ENCODE assay signal across 27 mouse cellular contexts in genomic region chr9:99485144-99485543, GRCm38 (mm10). TPM values are rescaled to one million over a fixed set of nuclear protein-coding genes. Genes with fewer than 3 reads are reported as not detected.
DNase-seq lines count a peak whose midpoint lies in the region; ATAC-seq and TF ChIP-seq lines count a peak whose summit lies in the region.
"Had no signal": no experiment of that assay in that cellular context is flagged by ENCODE, and none has a peak within 500 bp of the region (broad histone marks: within the 10 kb centered on the region; RNA-seq: fewer than 3 reads in every experiment).

No protein-coding gene starts in this region.

- H3K9me3 ChIP-seq in MEL (replicated peaks; ENCODE audit: insufficient read depth, low read length): no peaks in the 10 kb centered on the region
- H3K9me3 ChIP-seq in liver, embryonic 11.5 days (ENCODE audit: control insufficient read depth, low read length): no peaks in the 10 kb centered on the region
- H3K9me3 ChIP-seq in liver, postnatal 0 days (ENCODE audit: low read length): no peaks in the 10 kb centered on the region
- no peaks in the 10 kb centered on the region for H3K9me3 ChIP-seq in stomach, postnatal 0 days (ENCODE audit: control insufficient read depth, low read length)
- H3K9me3 ChIP-seq: embryonic facial prominence, embryonic 12.5 days; forebrain, embryonic 13.5 days; kidney, embryonic 15.5 days; lung, embryonic 15.5 days had no signal

- no peak for TF ChIP-seq POLR2A in MEL (IDR thresholded peaks at IDR 0.05; ENCODE audit: control insufficient read depth in 1 of 2, insufficient read depth in 1 of 2, low read depth in 1 of 2, low read length in 2 of 2, poor library complexity in 1 of 2)

- peaks cover 2 to 18% of the 10 kb centered on the region in 2 experiments; a peak in 3 of 4 replicates for H3K36me3 ChIP-seq in MEL (ENCODE audit: control insufficient read depth in 1 of 2, insufficient read depth in 2 of 2, low read length in 2 of 2)
- H3K36me3 ChIP-seq in liver, embryonic 11.5 days (ENCODE audit: control insufficient read depth, insufficient read depth, low read length): peaks cover 18% of the 10 kb centered on the region
- H3K36me3 ChIP-seq in liver, postnatal 0 days (replicated peaks; ENCODE audit: insufficient read depth, low read length): peaks cover 27% of the 10 kb centered on the region
- peaks cover 8% of the 10 kb centered on the region; the same call in 1 of the 2 replicates for H3K36me3 ChIP-seq in stomach, postnatal 0 days (ENCODE audit: control insufficient read depth, insufficient read depth, low read length)

- H3K9ac ChIP-seq in MEL (ENCODE audit: control insufficient read depth, low read depth, low read length, poor library complexity, severe bottlenecking): peak overlapping the region; percentile 19
- no peak overlapping the region for H3K9ac ChIP-seq in liver, embryonic 11.5 days (ENCODE audit: low read depth, low read length)
- H3K9ac ChIP-seq in liver, postnatal 0 days (replicated peaks): no peak overlapping the region
- H3K9ac ChIP-seq in stomach, postnatal 0 days (ENCODE audit: low read length): no peak overlapping the region
- H3K9ac ChIP-seq: embryonic facial prominence, embryonic 12.5 days; forebrain, embryonic 13.5 days; kidney, embryonic 15.5 days; lung, embryonic 15.5 days had no signal

- DNase-seq in MEL (ENCODE audit: low read depth, low spot score): peak; percentile 86
- DNase-seq in c-Kit-positive CD71-positive TER-119-negative erythroid progenitor cells, embryonic 14.5 days (ENCODE audit: low read depth): peak; percentile 49
- DNase-seq in liver, embryonic 11.5 days (ENCODE audit: low spot score): no peak
- DNase-seq in liver, postnatal 0 days: no peak
- DNase-seq in urinary bladder, postnatal 14 days (ENCODE audit: low spot score): no peak
- DNase-seq in stomach, postnatal 0 days (ENCODE audit: low spot score): no peak
- no peak for DNase-seq in layer of hippocampus, postnatal 14 days (ENCODE audit: low spot score in 2 of 2)
- no peak for DNase-seq in gastrocnemius, adult 8-10 months (ENCODE audit: low spot score in 2 of 2)
- DNase-seq: adrenal gland, postnatal 10 days; cerebellum, adult 11 months; cerebellum, postnatal 14 days; gastrocnemius, adult 2 months; kidney, adult 11 months; kidney, postnatal 36 days; lung, postnatal 4 days; right cerebral cortex, adult 18-20 months had no signal

- TF ChIP-seq CTCF in MEL (IDR thresholded peaks at IDR 0.05 in 2 of 3, conservative IDR thresholded peaks at IDR 0.05 in 1 of 3; ENCODE audit: control insufficient read depth in 1 of 3, insufficient read depth in 1 of 3, low read depth in 2 of 3, low read length in 3 of 3, poor library complexity in 1 of 3, severe bottlenecking in 1 of 3): no peak
- no peak for TF ChIP-seq CTCF in liver, postnatal 0 days (IDR thresholded peaks at IDR 0.05; ENCODE audit: low read depth)
- TF ChIP-seq CTCF in stomach, postnatal 0 days (IDR thresholded peaks at IDR 0.05; ENCODE audit: low read depth): no peak

- no peaks in the 10 kb centered on the region for H3K27me3 ChIP-seq in MEL (ENCODE audit: control insufficient read depth in 1 of 2, insufficient read depth in 2 of 2, low read length in 2 of 2)
- no peaks in the 10 kb centered on the region for H3K27me3 ChIP-seq in liver, embryonic 11.5 days (replicated peaks; ENCODE audit: control insufficient read depth, insufficient read depth, low read length)
- H3K27me3 ChIP-seq in liver, postnatal 0 days (ENCODE audit: insufficient read depth, low read length): no peaks in the 10 kb centered on the region
- H3K27me3 ChIP-seq in stomach, postnatal 0 days (ENCODE audit: control insufficient read depth, insufficient read depth, low read length): no peaks in the 10 kb centered on the region
- H3K27me3 ChIP-seq: embryonic facial prominence, embryonic 12.5 days; forebrain, embryonic 13.5 days; kidney, embryonic 15.5 days; lung, embryonic 15.5 days had no signal

- H3K27ac ChIP-seq in MEL (ENCODE audit: control insufficient read depth, low read depth, low read length): peak overlapping the region; percentile 56
- H3K27ac ChIP-seq in liver, embryonic 11.5 days (ENCODE audit: low read depth, low read length): no peak overlapping the region
- no peak overlapping the region for H3K27ac ChIP-seq in liver, postnatal 0 days (ENCODE audit: low read depth)
- H3K27ac ChIP-seq in stomach, postnatal 0 days (replicated peaks): no peak overlapping the region
- H3K27ac ChIP-seq: embryonic facial prominence, embryonic 12.5 days; forebrain, embryonic 13.5 days; gastrocnemius, adult 2 months; kidney, embryonic 15.5 days; lung, embryonic 15.5 days had no signal

- 75% methylated on average over 4 of the region's 4 CpGs for WGBS in liver, embryonic 11.5 days
- 81% methylated on average over 4 of the region's 4 CpGs for WGBS in liver, postnatal 0 days (ENCODE audit: insufficient replicate concordance)
- WGBS in stomach, postnatal 0 days: 96% methylated on average over 4 of the region's 4 CpGs

- H3K4me3 ChIP-seq in MEL (ENCODE audit: control insufficient read depth in 1 of 2, insufficient read depth in 1 of 2, low read depth in 2 of 2, low read length in 2 of 2): peak overlapping the region; percentile 10 to 36; a peak in 2 of 4 replicates
- no peak overlapping the region for H3K4me3 ChIP-seq in liver, embryonic 11.5 days (ENCODE audit: low read depth, low read length)
- no peak overlapping the region for H3K4me3 ChIP-seq in liver, postnatal 0 days (ENCODE audit: low read depth, low read length)
- H3K4me3 ChIP-seq in stomach, postnatal 0 days (ENCODE audit: low read depth, low read length): no peak overlapping the region
- H3K4me3 ChIP-seq: embryonic facial prominence, embryonic 12.5 days; erythroblast, embryonic 14.5 days; forebrain, embryonic 13.5 days; gastrocnemius, adult 2 months; kidney, embryonic 15.5 days; lung, embryonic 15.5 days had no signal

- H3K79me2 ChIP-seq in MEL (ENCODE audit: control insufficient read depth, insufficient read depth, low read length, poor library complexity): no peaks in the 10 kb centered on the region

- TF ChIP-seq EP300 in MEL (IDR thresholded peaks at IDR 0.05; ENCODE audit: low read depth in 1 of 2, low read length in 2 of 2): peak; percentile 65 to 68; a peak in 2 of 4 replicates
- no peak; the same call in 1 of the 2 replicates for TF ChIP-seq EP300 in liver, postnatal 0 days (IDR thresholded peaks at IDR 0.05; ENCODE audit: low read depth)
- TF ChIP-seq EP300 in stomach, postnatal 0 days (optimal IDR thresholded peaks at IDR 0.05): no peak

- H3K4me2 ChIP-seq in liver, embryonic 11.5 days: no peak overlapping the region
- H3K4me2 ChIP-seq in liver, postnatal 0 days (ENCODE audit: low read depth, low read length): no peak overlapping the region
- no peak overlapping the region for H3K4me2 ChIP-seq in stomach, postnatal 0 days (replicated peaks; ENCODE audit: low read depth)
- H3K4me2 ChIP-seq: embryonic facial prominence, embryonic 12.5 days; forebrain, embryonic 13.5 days; heart, embryonic 11.5 days; kidney, embryonic 15.5 days; lung, embryonic 15.5 days; midbrain, embryonic 11.5 days had no signal

- peaks cover 10% of the 10 kb centered on the region in 2 experiments for H3K4me1 ChIP-seq in MEL (ENCODE audit: control insufficient read depth in 1 of 2, insufficient read depth in 2 of 2, low read length in 2 of 2)
- peaks cover 12% of the 10 kb centered on the region for H3K4me1 ChIP-seq in liver, embryonic 11.5 days (replicated peaks; ENCODE audit: control insufficient read depth, insufficient read depth, low read length)
- no peaks in the 10 kb centered on the region for H3K4me1 ChIP-seq in liver, postnatal 0 days (ENCODE audit: insufficient read depth)
- no peaks in the 10 kb centered on the region for H3K4me1 ChIP-seq in stomach, postnatal 0 days (replicated peaks; ENCODE audit: control insufficient read depth, insufficient read depth)
- H3K4me1 ChIP-seq: embryonic facial prominence, embryonic 12.5 days; kidney, embryonic 15.5 days; lung, embryonic 15.5 days had no signal

- ATAC-seq in liver, embryonic 11.5 days (replicated peaks; ENCODE audit: low FRiP score): peak; percentile 91
- peak; percentile 45; the same call in 1 of the 2 replicates for ATAC-seq in liver, postnatal 0 days
- no peak for ATAC-seq in stomach, postnatal 0 days (ENCODE audit: low FRiP score, low TSS enrichment)
- ATAC-seq: forebrain, embryonic 13.5 days had no signal

- no peak for TF ChIP-seq RAD21 in MEL (IDR thresholded peaks at IDR 0.05; ENCODE audit: low read depth, low read length)

TF ChIP-seq in MEL, 35 proteins besides CTCF, POLR2A, EP300 and RAD21 (continues in another document):
- TF ChIP-seq MAFK (IDR thresholded peaks at IDR 0.05; ENCODE audit: borderline replicate concordance, low read depth, low read length): no peak
- TF ChIP-seq GATA1 (IDR thresholded peaks at IDR 0.05; ENCODE audit: low read depth, low read length): peak; percentile 75
- no peak; the same call in 1 of the 2 replicates for TF ChIP-seq SMC3 (IDR thresholded peaks at IDR 0.05; ENCODE audit: low read depth, low read length)
- no peak for TF ChIP-seq MYC (IDR thresholded peaks at IDR 0.05; ENCODE audit: low read depth, low read length)
- no peak for TF ChIP-seq E2F4 (IDR thresholded peaks at IDR 0.05; ENCODE audit: borderline replicate concordance, low read depth, low read length)
- no peak for TF ChIP-seq MAX (IDR thresholded peaks at IDR 0.05; ENCODE audit: low read length)
- TF ChIP-seq GABPA (IDR thresholded peaks at IDR 0.05; ENCODE audit: low read depth, low read length): no peak
- TF ChIP-seq ETS1 (IDR thresholded peaks at IDR 0.05; ENCODE audit: low read depth, low read length): peak; percentile 47; the same call in 1 of the 2 replicates

RNA-seq across cellular contexts. Expression of gene Nme9, which starts 33.9 kb away (rescaled TPM):
- 0.52 and 0.92 TPM in 2 replicates for total RNA-seq in MEL (2012; rRNA removed)
- polyA plus RNA-seq in MEL (2012; ENCODE audit: insufficient read depth in 1 of 2, insufficient read length in 2 of 2, low read depth in 1 of 2, low replicate concordance in 2 of 2, missing spikeins in 1 of 2): under 1 TPM in 1 of 2 experiments, not detected in 1; 0.40 TPM
- not detected in 2 replicates for polyA plus RNA-seq in liver, embryonic 11.5 days (2014; fragmentation: Nextera tagmentation; extraction: Ambion mirVana)
- polyA plus RNA-seq in liver, postnatal 0 days (2015; fragmentation: Nextera tagmentation; extraction: Ambion mirVana): not detected in 2 replicates
- not detected in 2 replicates for polyA plus RNA-seq in stomach, postnatal 0 days (2015; fragmentation: Nextera tagmentation; extraction: Ambion mirVana)
- total RNA-seq in layer of hippocampus, postnatal 14 days (2021): 1 to 10 TPM in 1 of 2 experiments, under 1 TPM in 1; 0.64 to 1.1 TPM
- not detected for total RNA-seq in gastrocnemius, adult 8-10 months (2022)
- total RNA-seq: adrenal gland, postnatal 10 days; gastrocnemius, adult 2 months; left cerebral cortex, adult 18-20 months; left cerebral cortex, postnatal 36 days had no signal
- polyA plus RNA-seq: embryonic facial prominence, embryonic 12.5 days; erythroblast, embryonic 14.5 days; limb, embryonic 14.5 days; midbrain, embryonic 11.5 days; neural tube, embryonic 14.5 days had no signal

RNA-seq across cellular contexts. Expression of gene Mras, which starts 48.0 kb away (rescaled TPM):
- not detected in 2 replicates for total RNA-seq in MEL (2012; rRNA removed)
- under 1 TPM in 1 of 2 experiments, not detected in 1; 0.17 TPM for polyA plus RNA-seq in MEL (2012; ENCODE audit: insufficient read depth in 1 of 2, insufficient read length in 2 of 2, low read depth in 1 of 2, low replicate concordance in 2 of 2, missing spikeins in 1 of 2)
- polyA plus RNA-seq in liver, embryonic 11.5 days (2014; fragmentation: Nextera tagmentation; extraction: Ambion mirVana): 4.8 and 5.5 TPM in 2 replicates
- 1.0 and 1.5 TPM in 2 replicates for polyA plus RNA-seq in liver, postnatal 0 days (2015; fragmentation: Nextera tagmentation; extraction: Ambion mirVana)
- polyA plus RNA-seq in stomach, postnatal 0 days (2015; fragmentation: Nextera tagmentation; extraction: Ambion mirVana): 5.9 and 10.2 TPM in 2 replicates
- 100 to 1,000 TPM; 102 to 109 TPM for total RNA-seq in layer of hippocampus, postnatal 14 days (2021)
- 1 to 10 TPM; 3.5 to 7.7 (median 4.5) TPM for total RNA-seq in gastrocnemius, adult 8-10 months (2022)
- polyA plus RNA-seq: erythroblast, embryonic 14.5 days had no signal

Comparison
In these comparisons a context has a peak if more than half of its experiments do, and no peak if none do; other contexts are left out.
1. DNase-seq: peak in MEL (single experiment) and c-Kit-positive CD71-positive TER-119-negative erythroid progenitor cells, embryonic 14.5 days (single experiment); none in liver, embryonic 11.5 days (single experiment), liver, postnatal 0 days (single experiment), urinary bladder, postnatal 14 days (single experiment), stomach, postnatal 0 days (single experiment), layer of hippocampus, postnatal 14 days (0 of 2) and gastrocnemius, adult 8-10 months (0 of 2).
2. H3K4me3 ChIP-seq: peak in MEL (2 of 2); none in liver, embryonic 11.5 days (single experiment), liver, postnatal 0 days (single experiment) and stomach, postnatal 0 days (single experiment).